8 mouse cellular contexts compared by ENCODE assay signal in genomic region chr11:53770125-53770791, GRCm38 (mm10). TPM values are rescaled to one million over a fixed set of nuclear protein-coding genes. Genes with fewer than 3 reads are reported as not detected.
DNase-seq lines count a peak whose midpoint lies in the region; ATAC-seq and TF ChIP-seq lines count a peak whose summit lies in the region.

No protein-coding gene starts in this region.

- no peak overlapping the region for H3K27ac ChIP-seq in neural tube, embryonic 11.5 days (ENCODE audit: low read depth, low read length)
- H3K27ac ChIP-seq in liver, embryonic 12.5 days, result peak overlapping the region; percentile 57
- peak overlapping the region; percentile 77 for H3K27ac ChIP-seq in stomach, embryonic 14.5 days (ENCODE audit: low read length)

- no peaks in the 10 kb centered on the region for H3K9me3 ChIP-seq in neural tube, embryonic 11.5 days (ENCODE audit: control insufficient read depth, low read length)
- no peaks in the 10 kb centered on the region for H3K9me3 ChIP-seq in liver, embryonic 12.5 days (replicated peaks)
- H3K9me3 ChIP-seq in stomach, embryonic 14.5 days (ENCODE audit: control insufficient read depth, low read depth, low read length), result no peaks in the 10 kb centered on the region

- H3K4me3 ChIP-seq in neural tube, embryonic 11.5 days (ENCODE audit: low read depth, low read length), result peak overlapping the region; percentile 72
- H3K4me3 ChIP-seq in liver, embryonic 12.5 days, result peak overlapping the region; percentile 61
- H3K4me3 ChIP-seq in myocyte, result peak overlapping the region; percentile 89
- H3K4me3 ChIP-seq in stomach, embryonic 14.5 days (ENCODE audit: low read depth, low read length), result peak overlapping the region; percentile 86

- under 1% methylated on average over 68 of the region's 75 CpGs for WGBS in neural tube, embryonic 11.5 days
- 1% methylated on average over 75 of the region's 75 CpGs for WGBS in liver, embryonic 12.5 days (ENCODE audit: insufficient replicate concordance)
- WGBS in stomach, embryonic 14.5 days, result under 1% methylated on average over 75 of the region's 75 CpGs

- H3K36me3 ChIP-seq in neural tube, embryonic 11.5 days (ENCODE audit: control insufficient read depth, insufficient read depth, low read length), result no peaks in the 10 kb centered on the region
- H3K36me3 ChIP-seq in liver, embryonic 12.5 days, result peaks cover 15% of the 10 kb centered on the region
- H3K36me3 ChIP-seq in myocyte (ENCODE audit: control insufficient read depth, insufficient read depth), result peaks cover 16% of the 10 kb centered on the region
- H3K36me3 ChIP-seq in stomach, embryonic 14.5 days (ENCODE audit: control insufficient read depth, insufficient read depth, low read length), result peaks cover 20% of the 10 kb centered on the region; the same call in 1 of the 2 replicates

- H3K27me3 ChIP-seq in neural tube, embryonic 11.5 days (ENCODE audit: control insufficient read depth, insufficient read depth, low read length), result peaks cover 12% of the 10 kb centered on the region; the same call in 1 of the 2 replicates
- H3K27me3 ChIP-seq in liver, embryonic 12.5 days (replicated peaks), result peaks cover 53% of the 10 kb centered on the region
- H3K27me3 ChIP-seq in myocyte (ENCODE audit: control insufficient read depth, insufficient read depth, insufficient read length), result no peaks in the 10 kb centered on the region
- no peaks in the 10 kb centered on the region for H3K27me3 ChIP-seq in stomach, embryonic 14.5 days (ENCODE audit: control insufficient read depth, insufficient read depth, low read length)

- H3K4me1 ChIP-seq in neural tube, embryonic 11.5 days (ENCODE audit: control insufficient read depth, insufficient read depth, low read length), result no peaks in the 10 kb centered on the region
- H3K4me1 ChIP-seq in liver, embryonic 12.5 days, result peaks cover 17% of the 10 kb centered on the region
- H3K4me1 ChIP-seq in stomach, embryonic 14.5 days (ENCODE audit: control insufficient read depth, insufficient read depth, low read length), result 0 out of 2 replicates have a peak, but pooled peaks cover 4% of the 10 kb centered on the region

- H3K9ac ChIP-seq in neural tube, embryonic 11.5 days (ENCODE audit: low read length), result peak overlapping the region; percentile 67
- peak overlapping the region; percentile 48 for H3K9ac ChIP-seq in liver, embryonic 12.5 days
- peak overlapping the region; percentile 68 for H3K9ac ChIP-seq in stomach, embryonic 14.5 days (replicated peaks; ENCODE audit: low read depth, low read length)

- H3K4me2 ChIP-seq in neural tube, embryonic 11.5 days (ENCODE audit: low read depth), result peak overlapping the region; percentile 93
- peak overlapping the region; percentile 79 for H3K4me2 ChIP-seq in liver, embryonic 12.5 days
- H3K4me2 ChIP-seq in myocyte (ENCODE audit: low read depth), result peak overlapping the region; percentile 86
- peak overlapping the region; percentile 76 for H3K4me2 ChIP-seq in stomach, embryonic 14.5 days (replicated peaks; ENCODE audit: low read depth, low read length)

- peak; percentile 75 for DNase-seq in neural tube, embryonic 11.5 days (ENCODE audit: low spot score)
- no peak for DNase-seq in neural tube, embryonic 10.5 days (ENCODE audit: extremely low spot score, low spot score)
- DNase-seq in embryo, embryonic 11.5 days (ENCODE audit: low read depth, low spot score), result peak; percentile 42
- DNase-seq in heart, adult 9 months (ENCODE audit: low spot score in 2 of 2), result peak; percentile 80 to 86
- peak; percentile 57 to 63 for DNase-seq in kidney, adult 8-10 months

- peak; percentile 81 for ATAC-seq in neural tube, embryonic 11.5 days (ENCODE audit: insufficient read depth, low FRiP score, low TSS enrichment)
- ATAC-seq in liver, embryonic 12.5 days, result peak; percentile 60
- ATAC-seq in stomach, embryonic 14.5 days (ENCODE audit: insufficient number of reproducible peaks, insufficient read depth, low FRiP score, low read depth), result peak; percentile 71

- H3ac ChIP-seq in myocyte (ENCODE audit: control insufficient read depth, insufficient read length), result peak overlapping the region; percentile 78

- H3K79me2 ChIP-seq in myocyte (ENCODE audit: control insufficient read depth, insufficient read depth), result peaks cover 29% of the 10 kb centered on the region

- TF ChIP-seq POLR2A in myocyte (IDR thresholded peaks at IDR 0.05; ENCODE audit: insufficient read length, low read depth), result no peak

TF ChIP-seq in myocyte, 11 proteins besides CTCF, POLR2A, EP300 and RAD21:
- TF ChIP-seq MYOG (IDR thresholded peaks at IDR 0.05; ENCODE audit: control insufficient read depth in 1 of 3, insufficient read depth in 1 of 3, insufficient read length in 2 of 3, low read depth in 2 of 3) (peak in 1 of 3 experiments; percentile 0), MYOD1 (IDR thresholded peaks at IDR 0.05; ENCODE audit: control insufficient read depth in 1 of 3, insufficient read length in 2 of 3, low read depth in 2 of 3) (peak in 1 of 3 experiments; percentile 15), CEBPB (IDR thresholded peaks at IDR 0.05; ENCODE audit: insufficient read depth, poor library complexity, severe bottlenecking) (no peak)
TF ChIP-seq in myocyte: peak in this region for 2.

RNA-seq across cellular contexts. Expression of gene Irf1, which starts 0.4 kb away (rescaled TPM):
- 4.0 and 4.3 TPM in 2 replicates for polyA plus RNA-seq in neural tube, embryonic 11.5 days (2014; fragmentation: Nextera tagmentation; extraction: Ambion mirVana)
- 7.3 and 7.5 TPM in 2 replicates for polyA plus RNA-seq in liver, embryonic 12.5 days (2016; fragmentation: Nextera tagmentation; extraction: Ambion mirVana)
- 25.0 TPM for polyA plus RNA-seq in myocyte (2012; fragmentation: generic; extraction: Trizol)
- 19.3 and 21.6 TPM in 2 replicates for polyA plus RNA-seq in stomach, embryonic 14.5 days (2014; fragmentation: Nextera tagmentation; extraction: Ambion mirVana)

RNA-seq across cellular contexts. Expression of gene Gm17334, which starts 2.7 kb away (rescaled TPM):
- not detected in 2 replicates for polyA plus RNA-seq in neural tube, embryonic 11.5 days (2014; fragmentation: Nextera tagmentation; extraction: Ambion mirVana)
- polyA plus RNA-seq in liver, embryonic 12.5 days (2016; fragmentation: Nextera tagmentation; extraction: Ambion mirVana), result 0.13 TPM in 1 of 2 replicates, not detected in the other
- 0.19 TPM for polyA plus RNA-seq in myocyte (2012; fragmentation: generic; extraction: Trizol)
- 0.46 TPM in 1 of 2 replicates, not detected in the other for polyA plus RNA-seq in stomach, embryonic 14.5 days (2014; fragmentation: Nextera tagmentation; extraction: Ambion mirVana)

RNA-seq across cellular contexts. Expression of gene Il5, which starts 49.7 kb away (rescaled TPM):
- polyA plus RNA-seq in neural tube, embryonic 11.5 days (2014; fragmentation: Nextera tagmentation; extraction: Ambion mirVana), result not detected in 2 replicates
- not detected in 2 replicates for polyA plus RNA-seq in liver, embryonic 12.5 days (2016; fragmentation: Nextera tagmentation; extraction: Ambion mirVana)
- polyA plus RNA-seq in myocyte (2012; fragmentation: generic; extraction: Trizol), result not detected
- not detected in 2 replicates for polyA plus RNA-seq in stomach, embryonic 14.5 days (2014; fragmentation: Nextera tagmentation; extraction: Ambion mirVana)
